Mouse (Mus musculus) frontal cortex, postnatal 36 days (tissue): ENCODE results near the gene Gucy2g.
A peak's percentile ranks its signal among the peaks of the same experiment; 100 is the strongest.
"Not testable (repeated sequence)": the region's sequence is repeated elsewhere in the genome, so short reads cannot be mapped to it uniquely, and the experiment has no call there.

Source experiments
- DNase-seq, 2 experiments: peaks; one replicate each; pipeline ENCODE4 v3.0.0; 2022; ENCODE audit warnings: low spot score in 2 of 2

The Gucy2g gene

DNA sequence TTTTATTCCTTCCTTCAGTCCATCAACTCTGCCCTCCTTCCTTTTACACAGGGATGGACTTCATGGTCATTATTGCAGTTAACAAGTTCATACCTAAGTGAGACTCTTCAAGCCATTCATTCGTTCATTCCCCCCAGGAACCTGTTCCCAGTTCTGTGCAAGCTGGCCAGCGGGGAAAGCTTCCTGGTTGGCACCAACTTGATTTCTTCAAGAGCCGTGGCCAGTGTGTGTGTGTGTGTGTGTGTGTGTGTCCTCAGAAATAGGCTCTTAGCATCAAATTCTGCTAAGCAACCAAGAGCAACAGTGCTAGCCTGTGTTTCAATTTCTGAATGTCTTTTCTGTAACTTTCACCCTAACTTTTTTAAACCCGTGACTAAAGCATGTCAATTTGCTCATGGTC, 75.1 kb downstream of the Gucy2g start:
- no peak for DNase-seq

DNA sequence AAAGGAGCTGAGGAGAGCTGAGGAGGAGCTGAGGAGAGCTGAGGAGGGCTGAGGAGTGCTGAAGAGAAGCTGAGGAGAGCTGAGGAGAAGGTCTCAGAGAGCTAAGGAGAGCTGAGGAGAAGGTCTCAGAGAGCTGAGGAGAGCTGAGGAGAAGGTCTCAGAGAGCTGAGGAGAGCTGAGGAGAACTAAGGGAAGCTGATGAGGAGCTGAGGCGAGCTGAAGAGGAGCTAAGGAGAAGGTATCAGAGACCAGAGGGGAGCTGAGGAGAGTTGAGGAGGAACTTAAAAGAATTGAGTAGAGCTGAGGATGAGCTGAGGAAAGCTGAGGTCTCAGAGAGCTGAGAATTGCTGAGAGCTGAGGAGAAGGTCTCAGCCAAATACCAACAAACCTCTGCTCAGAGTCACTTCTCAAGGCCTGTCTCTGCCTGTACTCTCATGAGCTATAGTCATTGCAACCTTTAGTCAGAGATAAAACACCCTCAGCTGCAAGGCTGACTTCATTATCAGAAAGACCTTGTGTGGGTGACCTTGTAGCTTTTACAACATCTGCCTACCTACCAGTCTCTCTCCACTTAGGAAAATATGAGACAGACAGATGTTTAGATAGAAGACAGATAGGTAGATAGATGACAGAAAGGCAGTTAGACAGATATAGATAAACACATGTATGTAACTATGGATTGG, 75.7 kb downstream of the Gucy2g start:
- DNase-seq = no peak

DNA sequence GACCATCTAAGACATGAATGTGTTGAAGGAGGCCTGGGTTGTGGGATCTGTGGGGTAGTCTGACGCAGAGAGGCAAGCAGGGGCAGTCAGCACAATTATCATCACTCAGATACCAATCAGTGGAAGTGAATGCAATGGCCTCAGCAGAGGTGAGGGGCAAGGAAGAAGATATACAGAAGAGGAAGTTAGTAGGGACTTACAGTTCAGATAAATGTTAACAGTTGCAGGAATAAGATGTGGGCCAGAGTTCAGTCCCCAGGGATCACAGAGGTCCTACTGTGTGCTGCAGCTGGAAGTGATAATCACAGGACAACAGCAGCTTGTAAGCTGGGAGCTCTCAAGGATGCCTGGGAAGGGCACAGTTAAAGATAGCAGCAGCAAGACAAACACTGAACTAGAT, 76.9 kb downstream of the Gucy2g start:
- DNase-seq = no peak

DNA sequence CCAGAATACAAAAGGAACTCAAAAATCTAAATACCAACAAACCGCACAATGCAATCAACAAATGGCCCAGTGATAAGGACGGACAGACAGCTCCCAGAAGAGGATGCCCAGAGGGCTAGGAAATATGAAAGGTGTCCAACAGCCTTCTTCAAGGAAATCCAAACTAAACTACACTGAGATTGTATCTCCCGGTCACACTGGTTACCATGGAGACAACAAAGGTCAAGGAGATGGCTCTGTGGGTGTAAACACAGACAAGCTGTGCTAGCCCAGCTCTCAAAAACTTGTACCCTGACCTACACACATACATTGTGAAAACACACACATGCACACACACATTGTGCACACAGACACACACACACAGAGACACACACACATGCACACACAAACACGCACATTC, 78.8 kb downstream of the Gucy2g start:
- DNase-seq = no peak

DNA sequence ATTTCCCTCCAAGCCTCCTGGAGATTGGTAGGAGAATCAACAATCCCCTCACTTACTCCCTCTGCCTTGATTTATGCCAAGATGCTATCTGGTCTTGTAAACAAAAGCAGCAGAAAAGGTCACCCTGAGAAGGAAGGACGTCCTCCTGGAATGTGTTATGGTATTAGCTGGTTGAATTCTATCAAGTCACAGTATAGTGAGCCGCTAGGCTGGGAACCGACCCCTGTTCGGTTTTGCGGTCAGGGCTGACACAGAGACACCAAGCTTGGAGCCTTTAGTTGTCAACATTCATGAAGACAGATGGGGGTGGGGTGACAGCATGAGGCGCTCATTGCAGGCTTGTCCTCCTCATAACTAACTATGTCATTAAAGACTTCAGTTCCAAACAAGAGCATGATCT, 81.2 kb downstream of the Gucy2g start:
- no peak for DNase-seq

DNA sequence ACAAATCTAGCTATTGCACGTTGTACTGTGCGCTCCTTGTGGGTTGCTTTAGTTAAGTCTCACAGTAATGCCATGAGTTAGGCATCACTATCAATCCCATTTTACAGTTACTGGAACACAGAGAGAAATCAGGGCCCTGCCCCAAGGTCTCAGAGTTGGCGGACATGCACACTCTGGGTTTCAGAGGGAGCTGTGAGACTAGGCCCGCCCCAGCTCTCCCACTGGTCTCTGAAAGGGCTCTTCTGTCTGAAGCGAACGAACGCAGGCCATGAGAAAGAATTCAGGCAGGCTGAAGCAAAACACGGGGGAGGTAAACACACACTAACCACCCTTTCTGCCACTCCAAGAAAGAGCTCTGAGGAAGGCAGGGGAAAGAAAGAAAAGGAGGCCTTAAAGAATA, 82.4 kb downstream of the Gucy2g start:
- peak in 1 of 2 experiments; percentile 11 for DNase-seq

DNA sequence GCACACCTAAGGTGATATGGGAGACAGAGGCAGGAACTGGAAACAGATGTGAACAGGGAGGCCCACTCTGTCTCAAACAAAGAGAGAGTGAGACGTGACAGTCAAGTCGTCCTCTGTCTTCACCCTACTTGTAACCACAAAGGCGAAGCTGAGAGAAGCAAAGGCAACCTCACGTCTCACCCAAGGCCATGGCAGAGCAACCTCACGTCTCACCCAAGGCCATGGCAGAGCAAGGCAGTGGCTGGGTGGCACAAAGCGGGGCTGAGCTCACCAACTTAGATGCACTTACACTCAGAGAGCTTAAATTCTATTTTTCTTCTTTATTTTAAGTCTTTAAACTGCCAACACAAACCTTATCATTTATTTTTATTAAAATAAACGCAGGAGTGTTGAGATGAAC, 84.0 kb downstream of the Gucy2g start:
- no peak for DNase-seq

DNA sequence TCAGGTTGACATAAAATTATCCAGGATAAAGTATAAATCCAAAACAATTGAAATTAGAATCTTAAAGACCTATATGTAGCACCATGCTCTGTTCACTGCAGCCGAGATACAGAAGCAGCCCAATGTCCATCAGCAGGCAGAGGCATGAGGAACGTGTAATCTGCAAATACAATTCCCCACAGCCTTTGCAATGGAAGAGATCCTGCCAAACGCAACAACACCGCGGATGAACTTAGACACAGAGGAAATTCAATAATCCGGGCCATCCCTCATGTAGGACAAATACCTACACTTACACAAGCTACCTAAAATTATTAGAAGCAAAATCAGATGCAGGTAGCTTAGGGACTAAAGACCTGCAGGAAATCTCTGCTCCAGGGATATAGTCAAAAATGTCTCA, 88.1 kb downstream of the Gucy2g start:
- DNase-seq = no peak

DNA sequence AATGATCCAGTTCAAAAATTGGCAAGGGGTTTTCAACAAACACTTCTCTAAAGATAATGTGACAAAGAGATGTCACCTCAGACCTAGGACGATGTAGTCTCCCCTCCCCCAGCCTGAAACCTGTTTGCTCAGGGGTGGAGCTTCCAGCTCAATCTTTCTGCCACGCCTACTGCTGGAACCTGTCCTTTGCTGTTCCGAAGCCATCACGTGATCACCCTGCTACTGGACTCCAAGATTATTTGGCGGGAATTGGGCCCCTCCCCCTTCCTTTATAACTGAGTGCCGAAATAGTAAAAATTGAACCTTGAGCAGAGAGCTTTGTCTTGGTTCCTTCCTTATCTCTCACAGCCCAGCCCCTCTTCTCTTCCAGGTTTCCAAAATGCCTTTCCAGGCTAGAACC, 88.8 kb downstream of the Gucy2g start:
- DNase-seq = not testable (repeated sequence)

DNA sequence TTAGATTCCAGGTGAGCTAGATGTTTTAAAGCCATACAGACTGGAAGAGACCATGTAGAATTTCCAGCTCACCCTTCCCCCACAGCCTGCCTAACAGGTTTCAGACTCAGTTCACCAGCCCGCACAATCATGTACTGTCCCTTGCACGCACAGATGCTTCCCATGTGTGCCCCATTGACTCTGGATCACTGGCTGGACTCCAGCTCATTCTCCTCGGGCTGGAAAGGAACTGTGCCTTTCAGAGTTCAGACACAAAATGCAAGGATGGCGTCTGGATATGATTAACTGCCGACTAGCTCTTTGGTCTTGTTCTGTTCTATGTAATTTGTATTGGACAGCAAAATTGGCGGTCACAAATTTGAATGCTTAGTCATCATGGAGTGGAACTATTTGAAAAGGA, 91.4 kb downstream of the Gucy2g start:
- DNase-seq = no peak

DNA sequence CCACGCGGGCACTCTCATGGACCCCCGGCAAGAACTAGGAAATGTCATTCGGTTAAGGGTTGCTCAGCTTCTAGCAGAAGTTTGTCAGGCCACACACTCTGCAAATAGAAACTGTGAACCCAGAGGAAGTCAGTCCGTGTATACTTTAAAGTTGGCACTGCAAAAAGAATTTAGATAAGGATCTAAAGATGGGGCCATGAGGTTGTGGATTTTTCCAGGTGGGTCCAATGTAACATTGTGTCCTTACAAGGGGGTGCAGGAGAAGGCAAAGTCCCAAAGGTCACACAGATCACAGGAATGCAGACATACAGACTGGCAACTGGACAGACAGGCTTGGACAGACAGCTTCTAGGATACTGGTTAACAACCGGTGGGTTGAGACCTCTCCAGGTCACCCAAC, 92.9 kb downstream of the Gucy2g start:
- no peak for DNase-seq
